Mouse (Mus musculus): ENCODE data around the gene Lgals9.

The Lgals9 gene

DNA sequence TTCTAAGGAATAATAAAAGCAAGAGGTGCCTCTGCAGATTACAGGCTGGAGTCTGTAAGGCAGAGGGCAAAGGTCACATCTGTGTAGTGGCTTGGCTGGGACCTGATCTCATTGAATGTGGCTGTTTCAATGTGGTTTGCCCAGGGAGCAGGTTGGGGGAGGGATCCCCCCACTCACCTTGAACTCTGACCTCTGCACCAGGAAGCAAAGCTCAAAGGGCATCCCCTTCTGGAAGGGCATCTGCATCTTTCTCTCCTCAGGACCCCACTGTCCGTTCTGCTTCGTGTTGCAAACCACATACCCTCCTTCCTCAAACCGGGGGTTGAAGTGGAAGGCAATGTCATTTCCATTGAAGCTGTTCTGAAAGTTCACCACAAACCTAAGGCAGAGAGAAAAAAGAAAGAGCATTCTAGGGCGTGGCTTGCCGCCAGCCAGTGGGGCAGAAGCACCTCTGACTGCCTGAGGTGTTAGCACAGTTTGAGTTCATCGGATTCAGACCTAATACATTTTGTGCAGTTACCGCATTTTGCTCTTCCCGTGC lies 11.9 kb downstream of the Lgals9 start:
- no peak for DNase-seq

DNA sequence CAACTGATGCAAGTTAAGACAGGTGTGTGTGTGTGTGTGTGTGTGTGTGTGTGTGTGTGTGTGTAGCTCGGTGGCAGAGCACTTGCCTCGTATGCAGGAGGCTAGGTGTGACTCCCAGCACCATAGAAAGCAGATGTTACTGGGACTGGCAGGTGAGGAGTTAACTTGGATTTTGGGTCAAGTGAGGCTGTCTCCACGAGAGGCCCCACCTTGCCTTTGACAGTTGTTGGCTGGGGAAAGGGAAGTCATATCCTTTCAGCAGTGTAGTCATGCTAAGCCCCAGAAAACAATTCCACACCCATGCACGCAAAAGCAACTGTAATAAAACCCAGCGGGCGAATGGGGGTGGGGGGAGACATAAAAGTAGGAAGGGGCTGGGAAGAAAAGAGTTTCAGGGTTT lies 12.4 kb downstream of the Lgals9 start:
- DNase-seq, result no peak

DNA sequence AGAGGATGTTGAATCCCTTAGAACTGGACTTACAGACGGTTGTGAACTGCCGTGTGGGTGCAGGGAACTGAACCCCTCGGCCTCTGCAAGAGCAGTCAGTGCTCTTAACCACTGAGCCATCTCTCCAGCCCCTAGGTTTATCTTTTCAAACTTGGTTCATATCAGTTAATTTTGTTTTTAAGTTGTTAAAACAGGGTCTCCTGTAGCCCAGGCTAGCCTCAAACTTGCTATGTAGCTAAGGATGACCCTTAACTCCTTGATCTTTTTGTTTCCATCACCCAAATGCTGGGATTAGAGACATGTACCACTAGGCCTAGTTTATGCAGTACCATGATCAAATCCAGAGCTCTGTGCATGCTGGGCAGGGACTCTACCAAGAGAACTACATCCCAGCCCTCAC lies 13.0 kb downstream of the Lgals9 start:
- DNase-seq, result no peak

DNA sequence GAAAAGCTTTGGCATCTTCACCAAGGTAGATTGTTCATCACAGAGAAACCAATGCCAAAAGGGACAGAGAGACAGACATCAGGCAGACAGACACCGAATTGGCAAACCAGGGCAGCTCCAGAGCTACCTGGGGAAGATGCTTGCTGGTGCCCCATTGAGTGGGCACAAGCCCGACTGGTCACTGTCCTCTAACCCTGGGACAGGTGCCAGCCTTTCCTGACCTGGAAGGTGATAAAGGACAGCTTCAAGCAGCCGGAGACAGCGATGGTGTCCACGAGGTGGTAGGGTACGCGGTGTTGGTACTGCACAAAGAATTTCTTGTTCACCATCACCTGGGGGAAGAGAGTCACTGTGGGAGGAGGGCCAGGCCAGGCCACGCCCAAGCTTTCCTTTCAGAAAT lies 13.7 kb downstream of the Lgals9 start:
- DNase-seq, result no peak

DNA sequence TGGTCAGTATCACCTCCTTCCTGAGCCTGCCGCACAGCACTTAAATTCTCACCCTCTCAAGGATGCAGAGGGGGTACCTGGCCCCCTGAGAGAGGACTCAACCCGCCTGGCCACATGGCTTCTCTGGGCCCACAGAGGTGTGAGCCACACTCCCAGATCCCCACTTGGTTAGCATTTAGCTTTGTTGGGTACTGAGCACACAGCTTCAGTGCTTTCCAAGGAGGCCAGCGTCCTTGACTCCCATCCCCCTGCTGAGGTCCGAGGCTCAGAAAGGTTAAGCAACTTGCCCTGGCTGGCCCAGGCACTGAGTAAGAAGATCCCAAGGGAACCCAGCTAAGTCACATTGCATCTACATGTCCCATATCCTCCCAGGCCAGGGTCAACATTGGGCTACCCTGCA lies 16.6 kb downstream of the Lgals9 start:
- no peak for DNase-seq

DNA sequence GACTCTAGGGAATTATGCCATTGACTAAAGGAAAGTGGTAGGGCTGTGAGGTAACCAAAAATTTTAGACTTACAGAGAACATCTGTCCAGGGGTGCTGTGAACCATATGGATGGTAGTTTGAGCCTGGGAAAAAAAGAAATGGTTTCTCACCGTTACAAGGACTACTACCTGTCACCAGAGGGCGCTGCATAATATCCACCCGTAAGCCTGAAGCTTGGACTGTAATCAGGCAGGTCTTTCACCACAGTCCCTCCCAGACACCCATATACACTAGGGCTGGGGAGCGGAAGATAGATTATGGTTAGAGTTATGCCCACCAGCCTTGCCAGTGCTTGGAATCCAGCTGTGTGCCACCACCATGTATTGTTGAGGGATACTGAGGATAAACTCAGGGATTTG lies 17.4 kb downstream of the Lgals9 start:
- DNase-seq, result peak; percentile 61

DNA sequence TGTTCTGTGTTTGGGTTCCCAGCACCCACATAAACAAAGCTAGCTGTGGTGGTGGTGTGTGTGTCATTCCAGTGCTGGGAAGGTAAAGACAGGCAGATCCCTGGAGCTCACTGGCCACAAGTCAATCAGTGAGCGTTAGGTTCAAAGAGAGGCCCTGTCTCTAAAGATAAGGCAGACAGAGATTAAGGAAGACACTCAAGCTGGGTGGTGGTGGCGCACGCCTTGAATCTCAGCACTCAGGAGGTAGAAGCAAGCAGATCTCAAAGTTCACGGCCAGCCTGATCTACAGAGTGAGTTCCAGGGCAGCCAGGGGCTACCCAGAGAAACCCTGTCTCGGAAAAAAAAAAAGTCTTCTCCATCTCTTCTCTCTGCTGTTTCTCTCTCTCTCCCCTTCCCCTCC lies 23.5 kb downstream of the Lgals9 start:
- DNase-seq, result no peak

DNA sequence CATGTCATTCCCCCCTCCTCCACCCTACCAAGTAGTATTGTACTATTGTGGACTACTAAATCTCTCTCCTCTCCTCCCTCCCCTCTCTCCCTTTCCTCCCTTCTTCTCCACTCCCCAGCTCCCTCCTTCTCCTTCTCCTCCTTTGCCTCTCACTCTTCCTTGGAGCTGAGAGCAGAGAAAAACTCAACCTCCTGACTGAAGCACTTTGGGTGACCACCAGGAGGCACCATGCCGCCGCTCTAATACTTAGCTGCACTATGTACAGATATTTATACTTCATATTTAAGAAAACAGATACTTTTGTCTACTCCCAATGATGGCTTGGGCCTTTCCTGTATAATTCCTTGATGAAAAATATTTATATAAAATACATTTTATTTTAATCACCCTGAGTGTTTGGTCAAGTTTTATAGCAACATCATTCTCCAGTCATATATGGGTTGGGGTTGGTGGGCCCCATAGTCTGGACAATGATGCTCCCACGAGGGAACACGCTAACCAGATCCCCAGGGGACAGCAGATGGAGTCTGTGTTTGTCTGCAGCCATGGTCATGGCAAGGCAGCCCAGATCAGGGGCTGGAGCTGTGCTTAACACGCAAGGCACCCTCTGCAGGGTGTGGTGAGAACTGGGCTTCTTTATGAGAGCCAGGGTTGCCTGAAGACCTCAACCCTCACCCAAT lies 24.8 kb downstream of the Lgals9 start:
- peak; percentile 52 for DNase-seq

DNA sequence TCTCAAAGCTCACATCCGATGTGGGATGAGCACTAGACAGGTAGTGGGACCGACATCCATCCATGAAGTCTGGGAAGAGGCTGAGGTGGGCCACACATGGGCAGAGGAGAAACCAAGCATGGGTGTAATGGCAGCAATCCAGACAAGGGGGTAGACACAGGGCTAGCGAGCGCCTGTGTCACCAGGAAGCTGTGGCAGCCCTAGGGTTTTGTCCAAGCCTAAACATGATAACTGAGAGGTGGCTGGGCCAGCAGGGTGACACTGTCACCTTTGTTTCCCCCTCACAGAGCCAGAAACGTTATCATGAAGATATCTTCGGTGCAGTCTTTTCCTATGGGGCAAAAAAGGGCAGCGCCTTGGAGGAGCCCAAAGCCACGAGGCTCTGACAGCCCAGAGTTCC lies 25.4 kb downstream of the Lgals9 start:
- DNase-seq, result no peak

DNA sequence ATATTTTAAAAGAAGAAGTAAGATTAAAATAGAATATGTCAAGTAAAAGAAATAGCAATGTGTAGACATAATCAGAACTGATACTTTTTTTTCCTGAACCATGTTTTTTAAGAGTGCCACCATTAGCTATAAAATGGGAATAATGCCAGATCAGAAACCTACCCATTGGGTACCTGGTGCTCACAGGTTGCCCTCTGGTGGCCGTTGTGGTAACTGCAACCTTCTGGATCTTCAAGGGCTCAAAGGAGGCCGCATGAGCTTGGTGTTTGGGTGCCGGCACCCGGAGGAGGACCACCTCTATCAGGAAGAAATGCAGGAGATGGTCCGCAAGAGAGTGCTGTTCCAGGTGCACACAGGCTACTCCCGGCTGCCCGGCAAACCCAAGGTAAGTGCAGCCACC lies 28.5 kb downstream of the Lgals9 start:
- peak; percentile 90 for DNase-seq

DNA sequence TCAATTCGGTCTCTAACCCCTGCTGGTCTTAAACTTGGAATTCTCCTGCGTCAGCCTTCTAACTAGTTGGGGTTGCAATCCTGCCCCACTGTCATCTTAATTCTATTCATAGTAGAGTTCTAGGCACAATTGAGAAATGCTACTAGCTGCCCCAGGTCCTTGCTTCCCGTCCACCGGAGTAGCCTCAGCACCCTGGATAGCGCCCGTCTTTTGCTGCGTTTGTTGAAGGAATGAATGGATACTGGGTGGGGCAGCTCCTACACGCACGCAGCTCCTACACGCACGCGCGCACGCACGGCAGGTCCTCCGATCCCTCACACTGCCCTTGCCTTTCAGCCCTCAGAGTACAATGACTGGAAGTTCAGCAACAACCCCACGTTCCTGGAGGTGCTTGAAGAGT lies 32.3 kb downstream of the Lgals9 start:
- no peak for DNase-seq

DNA sequence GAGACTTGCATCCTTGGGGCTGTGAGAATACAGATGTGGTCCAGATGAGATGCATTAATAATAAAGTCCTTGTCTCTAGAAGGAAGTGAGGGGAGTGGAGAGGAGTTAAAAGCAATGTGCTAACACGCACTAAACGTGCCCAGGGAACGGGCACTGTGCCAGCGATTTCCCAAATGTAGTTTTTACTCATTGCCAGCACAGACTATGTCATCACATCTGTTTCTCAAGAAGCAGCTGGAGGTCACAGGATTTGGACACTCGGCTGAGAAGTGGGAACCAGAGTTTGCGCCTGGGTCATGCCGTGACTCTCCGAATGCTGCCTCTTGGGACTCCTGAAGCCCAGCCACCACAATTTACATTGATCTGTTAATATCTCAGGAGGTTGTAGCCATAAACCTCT lies 34.4 kb downstream of the Lgals9 start:
- peak; percentile 31 for DNase-seq

DNA sequence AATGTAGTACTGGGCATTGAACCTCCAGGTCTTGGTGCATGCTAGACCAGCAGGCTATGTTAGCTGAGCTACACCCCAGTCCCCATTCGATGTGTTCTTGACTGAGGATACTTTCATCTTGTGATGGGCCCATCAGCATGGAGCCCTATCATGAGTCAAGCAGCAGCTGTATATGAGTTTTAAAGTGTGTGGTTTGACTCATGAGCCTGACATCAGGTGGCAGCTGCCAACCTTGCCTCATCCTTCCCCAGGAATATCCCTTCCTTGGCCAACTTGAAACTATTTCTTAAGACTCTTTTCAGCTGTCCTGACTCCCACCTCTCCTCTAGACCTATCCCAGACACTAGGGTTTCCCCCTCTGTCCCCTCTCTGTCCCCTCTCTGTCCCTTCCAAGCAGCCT lies 41.7 kb downstream of the Lgals9 start:
- no peak for DNase-seq

DNA sequence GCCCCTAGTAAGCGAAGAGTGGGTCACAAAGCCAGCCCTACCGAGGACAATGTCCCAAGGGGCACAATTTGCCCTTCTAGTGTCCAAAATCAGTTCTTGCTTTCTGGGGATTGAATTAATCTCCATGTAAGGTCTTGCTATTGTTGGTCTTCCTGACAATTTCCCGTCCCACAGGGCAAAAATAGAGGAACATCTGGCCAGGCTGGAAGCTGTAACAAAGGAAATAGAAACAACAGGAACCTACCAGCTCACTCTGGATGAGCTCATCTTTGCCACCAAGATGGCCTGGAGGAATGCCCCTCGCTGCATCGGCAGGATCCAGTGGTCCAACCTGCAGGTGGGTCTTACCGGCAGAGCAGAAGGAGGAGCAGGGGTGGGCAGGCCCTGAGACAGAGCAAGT lies 49.6 kb downstream of the Lgals9 start:
- no peak for DNase-seq

DNA sequence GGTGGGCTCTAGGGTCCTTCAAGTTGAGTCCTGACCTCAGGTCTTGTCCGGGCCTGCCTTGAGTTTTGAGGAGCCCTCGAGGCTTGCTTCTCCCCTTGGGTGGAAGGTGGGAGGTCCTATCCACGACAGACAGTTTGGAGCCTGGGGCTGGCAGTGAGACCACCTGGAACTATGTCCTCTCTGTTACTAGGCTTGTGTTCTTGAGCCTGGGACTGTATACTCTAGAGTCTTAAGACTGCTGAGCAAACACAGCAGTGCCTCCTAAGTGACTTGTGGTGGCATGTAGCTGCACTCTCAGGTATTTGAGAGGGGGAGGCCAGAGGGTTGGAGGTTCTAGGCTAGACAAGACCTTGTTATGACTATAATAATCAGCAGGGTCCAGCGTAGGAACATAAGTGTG lies 50.0 kb downstream of the Lgals9 start:
- DNase-seq, result no peak

DNA sequence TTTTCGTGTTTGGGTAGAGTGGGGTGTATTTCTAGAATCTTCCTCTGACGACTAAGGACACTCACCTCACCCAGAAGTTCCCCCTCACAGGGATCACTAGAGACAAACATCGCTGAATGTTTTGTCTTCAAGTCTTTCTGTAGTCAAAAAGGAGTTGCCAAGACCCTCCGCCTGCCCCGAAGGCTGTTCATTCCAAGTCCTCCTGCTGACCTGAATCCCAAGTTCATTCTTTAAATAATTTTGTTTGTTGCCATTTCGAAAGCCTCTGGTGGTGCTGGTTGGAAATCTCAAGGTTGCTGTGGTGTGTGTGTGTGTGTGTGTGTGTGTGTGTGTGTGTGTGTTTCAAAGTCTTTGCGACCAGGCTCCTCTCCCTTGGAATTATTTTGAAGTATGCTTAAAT lies 50.4 kb downstream of the Lgals9 start:
- DNase-seq, result no peak

DNA sequence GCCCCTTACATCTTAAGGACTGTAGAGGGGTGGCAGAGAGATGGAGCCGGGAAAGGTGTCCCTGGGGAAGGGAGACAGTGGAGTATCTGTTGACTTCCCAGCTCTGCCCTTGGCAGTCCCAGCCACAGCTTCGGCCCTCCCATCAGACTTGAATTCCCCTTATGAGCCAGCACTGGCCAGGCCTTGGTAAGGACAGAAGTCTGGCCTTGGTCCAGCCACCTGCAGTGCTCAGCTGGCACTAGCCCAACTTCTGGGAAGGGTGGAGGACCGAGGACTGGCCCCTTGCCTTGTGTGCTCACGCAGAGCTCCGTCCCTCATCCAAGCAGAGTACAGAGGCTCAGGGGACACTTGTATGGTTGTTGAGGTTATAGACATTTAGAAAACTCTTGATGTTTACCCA lies 55.4 kb downstream of the Lgals9 start:
- DNase-seq, result peak; percentile 57

DNA sequence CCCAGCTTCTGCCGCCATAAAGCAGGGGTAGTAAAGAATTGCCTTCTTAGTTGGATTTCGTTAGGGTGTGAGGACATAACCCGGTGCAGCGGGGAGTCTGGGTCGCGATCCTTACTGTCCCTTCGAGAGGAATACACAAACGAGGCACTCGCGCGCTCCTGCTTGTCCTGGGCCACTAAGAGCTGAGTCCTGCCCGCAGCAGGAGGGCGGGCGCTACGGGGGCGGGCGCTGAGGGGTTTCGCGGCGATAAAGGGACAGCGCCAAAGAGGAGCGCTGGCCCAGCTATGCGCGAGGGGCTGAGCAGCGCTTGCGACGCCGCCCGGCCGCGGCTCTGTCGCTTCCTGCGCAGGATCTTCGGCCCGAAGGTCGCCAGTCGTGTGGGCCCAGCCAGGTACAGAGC lies 59.8 kb downstream of the Lgals9 start:
- DNase-seq, result peak; percentile 12

DNA sequence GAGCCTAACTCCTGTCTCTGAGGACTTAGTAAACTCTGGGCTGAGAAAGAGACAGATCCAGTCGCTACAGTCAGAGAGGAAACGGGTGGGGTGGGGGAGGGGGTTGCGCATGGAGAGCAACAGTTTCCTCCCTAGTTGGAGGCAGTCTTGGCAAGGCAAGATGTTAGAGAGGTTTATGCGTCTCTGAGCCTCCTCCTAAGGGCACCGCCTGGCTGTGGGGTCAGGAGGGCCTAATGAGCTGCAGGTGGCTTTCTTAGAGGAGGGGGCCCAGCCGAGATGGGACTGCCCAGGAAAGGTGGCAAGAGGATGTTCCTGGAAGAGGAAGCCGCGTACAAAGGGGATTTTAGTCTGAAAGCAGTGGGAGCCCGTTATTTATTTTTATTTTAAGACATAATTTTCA lies 60.6 kb downstream of the Lgals9 start:
- DNase-seq, result no peak

DNA sequence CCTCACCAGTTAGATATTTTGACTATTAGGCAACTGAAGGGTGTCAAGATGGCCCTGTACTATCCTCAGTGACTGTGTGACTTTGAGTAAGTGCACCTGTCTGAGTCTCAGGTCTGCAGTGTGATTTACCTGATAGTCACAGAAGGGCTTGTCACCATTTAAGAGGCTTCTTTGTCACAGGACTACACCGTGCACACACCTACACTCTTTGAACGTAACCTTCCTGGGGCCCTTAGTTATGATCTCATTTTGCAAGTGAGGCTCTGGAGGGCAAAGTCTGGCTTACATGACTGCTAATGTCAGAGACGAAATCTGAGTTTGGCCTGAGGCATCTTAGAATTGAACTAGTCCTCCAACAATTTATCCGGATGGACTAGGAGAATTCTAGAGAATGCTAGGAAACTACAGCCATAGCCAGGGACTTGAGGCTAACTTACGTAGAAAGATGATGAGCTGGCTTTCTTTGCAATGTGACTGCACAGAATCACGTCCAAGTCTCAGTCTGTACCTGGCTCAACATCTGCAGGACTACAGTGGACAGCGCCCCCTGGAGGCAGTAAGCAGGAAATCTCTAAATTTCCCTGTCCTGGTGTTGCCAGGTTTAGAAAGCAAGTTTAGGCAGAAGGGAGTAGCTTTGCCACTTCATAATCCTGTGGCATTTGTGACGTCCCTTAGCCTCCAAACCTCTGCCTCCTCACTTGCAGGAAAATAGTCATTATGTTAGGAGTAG lies 61.9 kb downstream of the Lgals9 start:
- no peak for DNase-seq

DNA sequence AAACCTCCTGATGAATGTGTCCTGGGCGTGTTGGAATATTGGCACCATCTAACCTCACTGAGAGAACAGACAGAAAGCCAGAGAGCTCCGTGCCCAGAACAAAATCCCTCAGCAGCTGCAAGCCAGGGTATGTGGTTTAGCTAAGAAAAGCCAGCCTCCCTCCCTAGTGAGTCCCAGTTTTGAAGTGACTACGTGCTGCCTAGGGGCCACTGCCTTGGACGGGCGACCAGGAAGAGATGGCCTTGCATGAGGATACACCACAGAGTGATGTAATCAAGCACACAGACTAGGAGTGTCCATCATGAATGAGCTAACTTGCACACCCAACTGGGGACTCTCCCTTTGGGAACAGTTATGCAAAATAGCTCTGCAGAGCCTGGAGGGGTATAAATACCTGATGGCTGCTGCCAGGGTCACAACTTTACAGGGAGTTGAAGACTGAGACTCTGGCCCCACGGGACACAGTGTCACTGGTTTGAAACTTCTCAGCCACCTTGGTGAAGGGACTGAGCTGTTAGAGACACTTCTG lies 64.3 kb downstream of the Lgals9 start, which contains the start of gene Nos2:
Gene Nos2 (plus strand): TSS at position 377 of the 529 bp plus-strand sequence.
- DNase-seq, result no peak

DNA sequence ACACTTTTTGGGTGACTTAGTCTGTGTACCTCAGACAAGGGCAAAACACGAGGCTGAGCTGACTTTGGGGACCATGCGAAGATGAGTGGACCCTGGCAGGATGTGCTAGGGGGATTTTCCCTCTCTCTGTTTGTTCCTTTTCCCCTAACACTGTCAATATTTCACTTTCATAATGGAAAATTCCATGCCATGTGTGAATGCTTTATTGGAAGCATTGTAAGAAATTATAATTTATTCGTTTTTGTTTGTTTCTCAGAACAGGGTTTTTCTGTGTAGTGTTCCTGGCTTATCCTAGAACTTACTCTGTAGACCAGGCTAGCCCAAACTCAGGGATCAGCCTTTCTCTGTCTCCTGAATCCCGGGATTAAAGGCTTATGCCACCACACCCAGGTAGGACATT lies 65.0 kb downstream of the Lgals9 start:
- no peak for DNase-seq

DNA sequence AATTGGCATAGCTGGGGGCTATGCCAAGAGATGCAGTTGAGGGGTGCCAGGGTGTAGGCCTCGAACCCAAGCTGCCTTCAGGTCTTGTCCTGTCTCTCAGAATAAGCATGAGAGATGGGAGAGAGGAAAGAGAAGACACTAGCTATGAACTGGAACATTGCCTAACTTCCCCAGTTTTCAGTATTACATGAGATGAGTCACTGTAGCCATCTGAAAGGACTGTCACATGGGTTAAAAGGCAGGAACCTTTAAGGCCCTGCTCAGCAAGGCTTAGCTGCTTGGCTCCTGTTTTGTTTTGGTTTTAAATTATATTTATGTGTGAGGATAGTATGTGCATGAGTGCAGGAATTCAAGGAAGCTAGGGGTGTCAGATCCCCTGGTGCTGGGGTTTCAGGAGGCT lies 68.3 kb downstream of the Lgals9 start:
- DNase-seq, result no peak

DNA sequence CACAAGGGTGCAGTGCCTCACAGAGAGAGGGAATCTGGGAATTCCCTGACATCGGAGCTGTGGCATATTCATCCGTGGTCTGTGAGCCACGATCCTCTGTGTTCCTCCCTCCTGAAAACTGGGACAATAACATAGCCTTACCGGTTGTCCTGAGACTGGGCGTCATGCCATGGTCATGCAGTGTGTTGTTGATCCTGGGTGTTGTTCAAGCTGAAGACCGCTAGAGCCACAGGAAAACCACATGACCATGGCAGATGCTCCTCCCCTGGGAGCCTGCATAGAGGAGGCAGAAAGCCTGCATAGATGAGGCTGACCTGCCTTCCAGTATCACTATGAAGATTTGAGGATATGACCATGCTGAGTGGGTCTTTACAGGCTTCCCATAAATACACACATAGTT lies 69.3 kb downstream of the Lgals9 start:
- DNase-seq, result no peak
